Mouse (Mus musculus) ovary, postnatal 10 days (tissue): Measurements from ENCODE around the gene Hoxd9.

Source experiments
- DNase-seq: peaks from one replicate; pipeline ENCODE4 v3.0.0; 2022; ENCODE audit warnings: low spot score

Hoxd9 gene

GRCm38 (mm10) chr2:74668370-74669229 lies 28.9 kb upstream of the Hoxd9 start:
- no peak for DNase-seq

DNA sequence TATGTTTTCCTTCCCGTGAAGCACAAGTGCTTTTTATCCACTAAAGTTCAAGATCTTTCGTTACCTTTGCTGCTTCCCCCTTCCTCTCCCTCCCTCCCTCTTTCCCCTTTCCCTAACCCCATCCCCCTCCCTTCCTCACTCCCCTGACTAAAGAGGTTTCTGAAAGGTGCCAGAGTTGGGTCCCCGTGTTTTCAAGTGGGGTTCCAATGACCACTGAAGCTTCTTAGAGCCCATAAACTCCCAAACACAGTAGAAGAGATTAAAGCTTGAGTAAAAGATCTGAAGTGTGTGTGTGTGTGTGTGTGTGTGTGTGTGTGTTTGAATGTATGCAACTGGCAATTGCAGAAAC lies 28.3 kb upstream of the Hoxd9 start:
- no peak for DNase-seq

GRCm38 (mm10) chr2:74669650-74670235 lies 27.8 kb upstream of the Hoxd9 start:
- DNase-seq: no peak

DNA sequence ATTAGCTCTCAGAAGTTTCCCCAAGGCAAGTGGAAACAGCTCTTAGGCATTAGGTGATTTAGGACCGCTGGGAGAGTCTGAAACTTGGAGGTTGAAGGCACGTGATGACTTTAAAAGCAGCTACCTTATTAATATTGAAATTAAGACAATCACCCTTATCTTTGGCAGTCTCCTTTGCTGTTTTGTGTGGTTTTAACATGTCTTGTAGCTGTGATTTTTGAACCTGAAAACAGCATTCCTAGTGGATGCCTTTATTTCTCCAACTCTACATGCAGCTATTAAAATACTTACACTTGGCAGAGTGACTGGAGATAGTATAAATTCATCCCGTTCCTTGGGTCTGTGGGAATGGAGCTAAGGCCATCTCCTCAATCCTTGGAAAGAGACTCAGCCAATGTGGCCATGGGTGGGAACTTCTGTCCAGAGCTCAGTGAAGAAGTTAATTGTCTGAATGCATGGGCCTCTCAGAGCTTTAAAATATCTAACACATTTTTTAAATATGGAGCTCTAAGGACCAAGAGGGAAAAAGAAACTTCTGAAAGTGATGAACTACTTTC lies 26.8 kb upstream of the Hoxd9 start:
- no peak for DNase-seq

- no peak for DNase-seq
Observed at GRCm38 (mm10) chr2:74671847-74672246, 25.7 kb upstream of the Hoxd9 start.

DNA sequence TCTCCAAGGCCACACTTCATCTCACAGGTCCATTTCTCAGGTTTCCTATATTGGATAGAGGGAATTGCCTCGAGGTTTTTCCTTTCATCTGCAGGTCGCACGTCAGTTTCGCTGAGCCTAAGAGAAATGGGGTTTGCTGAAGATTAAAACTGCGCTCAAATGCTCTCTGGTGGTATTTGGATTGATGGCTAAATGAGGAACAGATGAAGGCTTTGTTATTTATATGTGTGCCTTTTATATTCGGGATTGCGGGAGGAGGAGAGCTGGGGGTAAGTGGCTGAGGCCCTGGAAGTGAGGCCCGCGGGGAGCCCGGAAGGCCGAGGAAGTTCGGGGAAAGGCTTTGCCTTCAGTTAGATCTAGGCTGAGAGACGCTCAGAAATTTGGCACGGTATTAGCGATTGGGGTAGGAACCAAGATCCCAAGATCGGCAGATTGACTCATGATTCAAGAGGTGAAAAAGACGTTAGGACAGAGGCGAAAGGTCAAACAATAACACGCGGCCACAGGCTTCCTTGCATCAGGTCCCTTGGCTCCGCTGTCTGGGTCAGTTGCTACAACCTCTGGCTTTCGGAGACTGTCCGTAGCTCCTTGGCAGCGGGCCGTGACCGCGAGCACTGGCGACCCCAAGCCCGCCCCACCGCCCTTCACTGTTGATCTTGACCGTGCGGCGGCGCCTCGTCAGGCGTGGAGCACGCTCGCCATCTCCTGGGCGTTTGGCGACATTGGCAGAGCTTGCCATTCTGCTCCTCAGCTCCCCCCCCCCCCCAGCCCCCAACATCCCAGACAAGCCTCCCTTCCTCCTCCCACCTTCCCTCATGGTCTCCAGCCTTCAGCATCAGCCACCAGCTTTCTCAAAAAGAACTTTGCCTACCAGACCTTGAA lies 24.8 kb upstream of the Hoxd9 start:
- DNase-seq: no peak

DNA sequence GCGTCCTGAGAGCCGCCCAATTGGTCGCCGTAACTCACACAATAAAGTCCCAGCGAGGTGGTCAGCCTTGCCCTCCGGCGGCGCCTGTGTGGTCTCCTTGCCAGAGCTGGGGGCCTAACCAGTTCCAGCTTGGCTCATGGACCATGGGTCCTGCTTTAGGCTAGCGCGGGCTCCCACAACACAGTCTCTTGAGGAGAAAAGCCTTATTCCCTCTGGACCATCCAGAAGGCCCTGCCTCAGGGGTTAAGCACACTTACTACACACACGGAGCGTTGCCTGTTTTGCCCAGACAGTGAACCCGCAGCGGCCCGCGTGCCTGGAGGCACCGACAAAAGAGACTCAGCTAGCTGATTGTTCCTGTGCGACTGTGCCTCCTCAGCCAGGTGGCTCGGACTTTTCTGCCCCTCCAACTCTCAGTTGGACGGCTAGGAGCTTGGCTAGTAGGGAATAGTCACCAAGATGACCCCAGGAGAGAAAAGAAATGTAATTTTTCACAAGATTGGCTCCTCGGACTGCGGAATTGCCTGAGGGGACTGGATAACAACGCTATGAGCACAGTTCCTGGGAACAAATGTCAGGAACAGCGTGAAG lies 23.6 kb upstream of the Hoxd9 start:
- DNase-seq: no peak

DNA sequence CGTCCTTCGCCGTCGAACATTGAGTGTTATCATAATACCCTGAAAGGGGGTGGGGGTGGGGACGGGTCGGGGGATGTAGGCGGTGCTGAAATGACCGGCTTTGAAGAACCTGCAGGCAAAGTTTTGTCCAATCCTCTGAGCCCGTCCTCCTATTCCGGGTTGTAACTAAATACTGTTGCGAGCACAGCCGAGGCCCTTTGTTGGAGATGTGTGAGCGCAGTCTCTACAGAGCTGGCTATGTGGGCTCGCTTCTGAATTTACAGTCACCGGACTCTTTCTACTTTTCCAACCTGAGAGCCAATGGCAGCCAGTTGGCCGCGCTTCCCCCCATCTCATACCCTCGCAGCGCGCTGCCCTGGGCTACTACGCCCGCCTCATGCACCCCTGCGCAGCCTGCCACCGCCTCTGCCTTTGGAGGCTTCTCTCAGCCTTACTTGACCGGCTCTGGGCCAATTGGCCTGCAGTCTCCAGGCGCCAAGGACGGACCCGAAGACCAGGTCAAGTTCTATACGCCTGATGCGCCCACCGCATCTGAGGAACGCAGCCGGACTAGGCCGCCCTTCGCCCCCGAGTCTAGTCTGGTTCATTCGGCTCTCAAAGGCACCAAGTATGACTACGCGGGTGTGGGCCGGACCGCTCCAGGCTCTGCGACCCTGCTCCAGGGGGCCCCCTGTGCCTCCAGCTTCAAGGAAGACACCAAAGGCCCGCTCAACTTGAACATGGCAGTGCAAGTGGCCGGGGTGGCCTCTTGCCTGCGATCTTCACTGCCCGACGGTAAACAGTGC lies 22.5 kb upstream of the Hoxd9 start, which contains the start of gene Hoxd12:
Hoxd12 (plus strand) TSS at position 133 of the 785 bp plus-strand sequence.
- DNase-seq: no peak

DNA sequence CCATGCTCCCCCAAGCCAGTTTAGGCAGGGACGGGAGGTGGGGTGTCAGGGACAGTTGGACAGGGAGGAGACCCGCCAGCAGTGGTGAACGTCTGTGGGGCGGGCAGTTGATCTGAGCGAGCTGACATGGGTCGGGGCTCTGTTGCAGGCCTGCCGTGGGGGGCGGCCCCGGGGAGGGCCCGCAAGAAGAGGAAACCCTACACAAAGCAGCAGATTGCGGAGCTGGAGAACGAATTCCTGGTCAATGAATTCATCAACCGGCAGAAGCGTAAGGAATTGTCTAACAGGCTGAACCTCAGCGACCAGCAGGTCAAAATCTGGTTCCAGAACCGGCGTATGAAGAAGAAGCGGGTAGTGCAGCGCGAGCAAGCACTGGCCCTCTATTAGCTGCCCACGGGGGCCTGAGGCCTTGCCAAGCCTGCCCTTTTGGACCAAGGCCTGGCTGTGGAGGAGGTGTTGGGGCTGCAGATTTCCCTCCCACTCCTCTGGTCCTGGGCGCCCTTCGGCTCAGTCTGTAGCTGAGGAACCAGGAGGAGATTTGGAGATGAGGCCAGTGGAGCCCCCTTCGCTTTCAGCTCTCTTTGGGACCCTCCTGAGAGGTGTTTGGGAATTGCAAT lies 21.8 kb upstream of the Hoxd9 start:
- DNase-seq: no peak

- DNase-seq: no peak
Observed at GRCm38 (mm10) chr2:74676376-74677052, 21.0 kb upstream of the Hoxd9 start.

- no peak for DNase-seq
Observed at GRCm38 (mm10) chr2:74677106-74677505, 20.4 kb upstream of the Hoxd9 start.

DNA sequence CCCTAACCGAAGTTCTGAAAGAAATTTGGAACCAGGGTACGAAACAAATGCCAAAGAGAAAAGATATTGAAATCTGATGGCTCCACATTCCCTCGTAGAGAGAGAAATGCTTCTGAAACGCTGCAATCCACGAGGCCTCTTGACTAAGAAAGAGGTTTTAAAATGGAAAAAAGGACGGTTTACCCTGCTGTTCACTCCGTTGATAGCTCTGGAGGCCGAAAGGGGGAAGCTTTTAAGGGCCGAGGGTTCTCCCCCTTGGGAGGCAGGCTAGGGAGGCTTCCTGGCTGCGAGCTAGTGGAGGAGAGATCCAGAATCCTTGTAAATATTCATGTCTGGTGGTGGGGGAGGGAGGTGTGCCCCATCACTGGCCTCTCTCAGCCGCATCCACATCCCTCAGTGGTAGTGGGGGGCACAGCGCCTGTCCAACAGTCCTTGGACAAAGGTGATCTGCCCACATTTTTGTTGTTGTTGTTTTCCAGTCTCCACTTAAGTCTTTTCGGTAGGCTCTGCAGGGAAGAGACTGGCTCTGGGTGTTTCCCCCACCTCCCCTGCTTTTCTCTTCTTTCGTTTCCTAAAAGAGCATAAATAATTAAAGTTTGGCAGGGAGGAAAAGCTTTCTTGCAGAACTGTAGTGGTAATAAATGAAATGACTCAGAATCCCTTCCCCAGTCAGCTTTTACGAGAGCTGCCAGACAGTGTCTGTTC lies 18.5 kb upstream of the Hoxd9 start, which contains the start of gene Hoxd11:
Hoxd11 (plus strand) TSS at position 667 of the 705 bp plus-strand sequence.
- DNase-seq: no peak

GRCm38 (mm10) chr2:74679596-74679971 lies 17.9 kb upstream of the Hoxd9 start:
- no peak for DNase-seq

DNA sequence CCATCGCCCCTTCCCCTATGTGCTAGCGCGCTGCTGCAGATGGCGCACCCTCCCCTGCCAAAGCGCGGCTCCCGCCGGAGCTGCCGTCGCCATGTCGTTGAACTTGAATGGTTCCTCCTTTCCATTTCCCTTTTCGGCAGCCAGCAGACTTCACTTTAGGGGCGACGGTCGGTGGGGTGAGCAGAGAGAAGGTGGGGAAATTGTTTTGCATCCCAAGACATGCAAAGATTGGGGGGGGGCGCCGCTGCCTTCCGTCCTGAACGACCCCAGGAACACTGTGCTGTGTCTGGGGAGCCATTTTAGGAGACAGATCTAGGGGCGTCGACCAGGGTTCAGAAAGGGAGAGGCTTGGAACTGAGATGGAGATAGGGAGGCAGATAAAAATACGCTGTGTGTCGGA lies 17.5 kb upstream of the Hoxd9 start:
- DNase-seq: no peak

GRCm38 (mm10) chr2:74680561-74681398 lies 16.7 kb upstream of the Hoxd9 start:
- no peak for DNase-seq

DNA sequence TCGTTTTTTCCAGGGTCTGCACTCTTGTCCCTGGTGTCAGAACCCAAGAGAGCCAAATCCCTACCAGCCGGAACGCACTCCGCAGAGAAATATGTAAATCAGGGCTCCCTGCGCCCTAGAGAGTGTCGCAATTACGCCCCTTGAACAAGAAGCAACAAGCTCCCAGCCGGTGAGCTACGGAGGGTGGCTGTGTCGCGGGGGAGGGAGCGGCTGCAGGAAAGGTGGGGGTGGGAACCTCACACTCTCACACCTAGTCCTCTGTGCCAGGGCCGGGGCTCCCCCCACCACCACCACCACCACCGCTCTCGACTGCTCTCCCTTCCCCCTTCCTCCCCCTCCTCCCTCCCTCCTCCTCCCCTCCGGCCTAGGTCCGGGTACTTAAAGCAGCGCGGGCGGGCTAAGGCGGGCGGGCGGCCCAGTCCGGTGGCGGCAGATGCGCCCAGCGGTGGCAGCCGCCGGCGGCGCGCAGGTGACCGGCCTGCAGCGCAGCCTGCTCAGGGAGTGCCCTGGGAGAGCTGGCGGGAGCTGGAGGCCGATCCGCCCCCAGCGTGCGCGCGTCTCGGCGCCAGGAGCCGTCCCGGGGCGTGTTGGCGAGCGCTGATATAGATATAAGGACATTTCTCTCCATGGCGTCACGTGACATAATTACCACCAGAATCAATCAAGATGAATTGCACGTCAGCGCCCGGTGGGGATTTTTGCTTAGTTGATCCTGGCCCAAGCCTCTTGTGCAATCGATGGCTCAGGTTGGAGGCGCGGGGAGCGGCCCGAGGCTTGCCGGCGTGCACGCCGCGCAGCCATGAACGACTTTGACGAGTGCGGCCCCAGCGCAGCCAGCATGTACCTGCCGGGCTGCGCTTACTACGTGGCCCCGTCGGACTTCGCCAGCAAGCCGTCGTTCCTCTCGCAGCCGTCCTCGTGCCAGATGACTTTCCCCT lies 15.7 kb upstream of the Hoxd9 start:
- DNase-seq: no peak

GRCm38 (mm10) chr2:74682796-74683195 lies 14.7 kb upstream of the Hoxd9 start:
- DNase-seq: no peak
